Mouse (Mus musculus): Measurements from ENCODE around the gene Bcl2.

The Bcl2 gene

DNA sequence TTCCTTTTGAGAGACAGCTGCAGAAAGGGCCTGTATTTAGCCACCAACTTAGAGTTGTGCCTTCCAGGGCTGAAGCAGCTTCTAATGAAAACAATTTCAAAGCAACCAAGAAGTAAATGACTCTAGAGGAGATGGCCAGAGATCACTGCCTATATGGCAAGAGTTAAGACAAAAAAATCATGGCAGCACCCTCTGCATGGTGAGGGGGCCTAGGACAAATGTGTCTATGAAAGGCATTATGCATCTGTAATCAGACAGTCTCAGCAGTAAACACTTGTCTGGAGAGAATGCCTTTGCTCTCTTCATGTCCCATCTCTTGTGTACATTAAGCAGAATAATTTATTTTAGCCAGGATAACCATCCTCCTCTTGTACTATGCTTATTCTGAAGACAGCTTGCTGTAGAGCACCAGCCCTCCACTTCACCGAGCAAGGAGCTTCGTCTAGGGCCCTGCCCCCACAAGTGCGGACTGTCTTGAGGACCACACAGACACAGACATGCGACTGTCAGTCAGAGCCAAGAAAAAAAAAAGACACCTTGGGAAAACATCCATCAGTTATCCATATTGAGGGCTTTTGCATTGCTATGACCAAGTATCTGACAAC, 126.1 kb downstream of the Bcl2 start:
- DNase-seq (ENCODE audit: low spot score in 2 of 2), result no peak

DNA sequence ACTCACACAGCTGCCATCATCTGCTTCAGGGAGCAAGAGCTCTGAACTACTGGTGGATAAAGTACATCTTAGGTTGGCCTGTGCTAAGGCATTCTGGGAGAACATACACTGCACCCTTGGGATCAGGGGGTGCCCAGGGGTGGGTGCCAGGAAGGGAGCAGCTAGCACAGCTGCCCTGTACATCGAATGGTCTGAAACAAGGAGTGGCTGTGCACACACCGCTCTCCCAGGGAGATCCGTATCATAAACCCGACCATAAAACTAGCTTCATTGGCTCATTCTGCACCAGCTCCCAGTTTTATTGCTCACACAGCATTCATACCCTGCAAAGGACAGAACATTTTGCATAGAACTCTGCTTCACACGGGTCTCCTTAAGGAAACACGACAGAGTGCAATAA, 127.3 kb downstream of the Bcl2 start:
- no peak for DNase-seq (ENCODE audit: low spot score in 2 of 2)

- DNase-seq (ENCODE audit: low spot score in 2 of 2), result no peak
Measured at GRCm38 (mm10) chr1:106585349-106585748, 128.7 kb downstream of the Bcl2 start.

DNA sequence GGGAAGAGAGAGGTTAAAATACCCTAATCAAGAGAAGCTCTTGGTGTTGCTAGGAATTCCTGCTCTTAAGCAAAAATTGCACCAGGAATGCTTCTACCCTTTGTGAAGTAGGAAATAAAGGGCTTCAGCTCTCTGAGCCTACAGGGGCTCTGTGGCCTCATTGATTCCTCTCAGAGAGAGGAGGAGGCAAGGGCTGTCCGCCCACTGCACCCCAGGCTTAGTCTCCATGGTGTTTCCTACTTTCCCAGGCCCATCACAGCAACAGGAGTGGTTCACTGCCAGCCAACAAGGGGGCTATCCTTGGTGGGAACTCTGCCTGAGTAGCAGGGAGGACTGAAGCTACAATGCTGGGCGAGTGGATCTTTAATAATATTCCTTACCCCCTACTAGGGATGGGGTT, 129.2 kb downstream of the Bcl2 start:
- peak in 1 of 2 experiments; percentile 14 for DNase-seq (ENCODE audit: low spot score in 2 of 2)

DNA sequence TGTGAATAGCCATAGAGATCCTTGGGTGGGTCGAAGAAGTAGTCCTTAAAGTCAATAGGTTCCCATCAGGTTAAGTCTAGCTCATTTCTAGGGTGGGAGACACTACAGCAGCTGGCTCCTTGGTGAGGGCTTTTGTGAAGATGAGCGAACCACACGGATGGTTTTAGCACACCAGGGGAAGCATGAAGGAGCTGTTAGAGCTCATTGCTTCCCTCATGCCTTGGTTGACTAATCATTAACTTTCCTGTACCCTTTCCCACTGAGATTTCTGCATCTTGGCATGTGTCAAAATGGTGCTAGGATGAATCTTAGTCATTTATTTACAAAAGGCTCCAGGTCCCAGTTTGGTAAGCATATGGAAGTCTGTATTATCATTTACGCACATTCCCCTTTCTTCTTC, 129.8 kb downstream of the Bcl2 start:
- DNase-seq (ENCODE audit: low spot score in 2 of 2), result no peak

DNA sequence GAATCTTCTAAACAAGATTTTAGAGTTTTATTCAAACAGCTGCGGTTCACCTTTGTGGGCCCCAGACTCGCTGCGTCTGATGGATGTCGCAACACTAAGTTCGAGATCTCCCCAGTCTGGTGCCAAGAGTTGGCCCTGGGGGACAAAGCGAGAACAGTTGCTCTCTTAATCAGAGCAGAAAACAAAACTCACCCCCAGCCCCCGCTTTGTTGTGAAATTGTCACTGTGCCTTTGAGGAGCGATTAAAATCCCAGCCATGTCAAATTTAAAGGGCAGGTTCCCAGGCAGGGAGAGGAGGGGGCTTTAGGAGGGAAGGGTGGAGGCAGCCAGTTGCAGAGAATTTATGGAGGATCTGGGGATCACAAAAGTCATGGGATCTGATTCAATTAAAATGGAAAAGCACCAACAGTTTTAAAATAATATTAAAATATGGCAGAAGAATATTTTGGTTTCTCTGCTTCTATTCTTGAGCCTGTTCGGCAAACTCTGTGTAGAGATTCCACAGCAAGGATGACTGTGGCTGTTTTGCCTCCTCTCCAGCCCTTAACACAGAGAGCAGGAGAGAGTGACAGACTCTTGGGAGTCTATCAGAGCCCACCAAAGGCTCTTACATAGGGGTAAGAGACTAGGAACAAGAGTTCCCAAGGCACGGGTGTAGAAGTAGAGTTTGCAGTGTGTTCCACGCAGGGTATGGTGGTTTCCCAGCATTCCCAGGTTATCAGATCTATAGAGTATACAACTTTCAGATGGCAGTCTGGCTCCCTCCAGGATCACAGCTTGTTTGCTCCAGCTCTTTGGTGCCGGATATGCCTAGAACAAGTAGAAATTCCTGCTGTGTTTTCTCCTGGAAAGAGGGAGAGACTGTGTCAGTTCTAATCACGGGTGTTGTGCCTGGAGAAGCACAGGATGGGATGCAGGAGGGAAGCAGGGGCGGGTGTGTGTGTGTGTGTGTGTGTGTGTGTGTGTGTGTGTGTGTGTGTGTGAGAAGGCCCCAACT, 130.5 kb downstream of the Bcl2 start:
- DNase-seq (ENCODE audit: low spot score in 2 of 2), result no peak

- DNase-seq (ENCODE audit: low spot score in 2 of 2), result no peak
Measured at GRCm38 (mm10) chr1:106582810-106583209, 131.3 kb downstream of the Bcl2 start.

DNA sequence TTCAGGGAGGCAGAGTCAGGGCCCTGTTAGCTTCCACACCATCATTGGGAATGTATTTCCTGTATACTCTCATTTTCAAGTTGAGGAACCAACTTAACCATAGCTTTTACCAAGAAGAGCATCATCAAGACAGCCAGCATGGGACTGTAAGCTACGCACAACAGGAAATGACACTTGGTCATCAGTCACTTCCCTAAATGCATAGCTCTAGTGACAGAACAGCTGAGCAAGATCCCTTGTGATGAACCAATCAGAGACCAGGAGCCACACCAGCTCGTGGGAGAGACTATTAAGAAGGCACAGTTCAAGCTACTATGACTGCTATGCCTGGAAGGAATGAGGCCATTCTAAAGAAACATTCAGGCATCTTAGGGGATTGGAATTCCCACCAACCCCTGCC, 132.3 kb downstream of the Bcl2 start:
- DNase-seq (ENCODE audit: low spot score in 2 of 2), result no peak

- DNase-seq (ENCODE audit: low spot score in 2 of 2), result no peak
Measured at GRCm38 (mm10) chr1:106579768-106580167, 134.3 kb downstream of the Bcl2 start.

- no peak for DNase-seq (ENCODE audit: low spot score in 2 of 2)
Measured at GRCm38 (mm10) chr1:106572506-106572905, 141.6 kb downstream of the Bcl2 start.

DNA sequence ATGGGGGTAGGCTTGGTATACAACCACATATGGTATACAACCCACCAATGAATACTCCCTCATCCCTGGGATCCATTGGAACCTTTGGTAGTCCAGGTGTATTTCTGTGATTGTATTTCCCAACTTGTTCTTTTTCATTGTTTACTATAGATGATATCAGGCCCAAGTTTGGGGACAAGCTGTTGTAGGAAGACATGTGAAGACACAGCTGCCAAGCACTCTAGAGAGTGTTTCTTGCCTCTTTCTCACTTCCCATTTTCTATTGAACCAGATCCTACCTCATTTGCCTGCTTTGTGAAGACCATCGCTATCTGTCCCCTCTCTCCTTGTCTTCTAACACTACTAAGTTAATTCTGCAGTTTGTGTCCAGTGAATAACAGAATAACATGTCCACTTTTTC, 143.2 kb downstream of the Bcl2 start:
- no peak for DNase-seq (ENCODE audit: low spot score in 2 of 2)

DNA sequence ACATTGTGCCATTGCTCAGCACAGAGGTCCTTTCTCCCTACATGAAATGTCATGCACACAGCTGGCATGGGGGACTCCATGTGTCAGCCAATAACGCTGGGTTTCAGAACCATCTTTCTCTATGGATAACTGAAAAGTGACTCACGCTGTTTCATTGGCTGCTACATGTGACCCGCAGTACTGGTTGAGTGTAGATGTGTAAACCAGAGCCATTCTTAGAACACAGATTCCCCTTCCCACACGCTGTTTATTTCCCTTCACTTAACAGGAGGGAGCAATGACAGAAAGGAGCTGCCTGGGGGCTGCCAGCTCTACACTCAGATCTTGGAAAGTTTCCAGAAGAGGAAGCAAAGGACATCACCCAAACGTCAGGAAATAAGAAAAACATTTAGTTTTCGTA, 143.7 kb downstream of the Bcl2 start:
- DNase-seq (ENCODE audit: low spot score in 2 of 2), result no peak

DNA sequence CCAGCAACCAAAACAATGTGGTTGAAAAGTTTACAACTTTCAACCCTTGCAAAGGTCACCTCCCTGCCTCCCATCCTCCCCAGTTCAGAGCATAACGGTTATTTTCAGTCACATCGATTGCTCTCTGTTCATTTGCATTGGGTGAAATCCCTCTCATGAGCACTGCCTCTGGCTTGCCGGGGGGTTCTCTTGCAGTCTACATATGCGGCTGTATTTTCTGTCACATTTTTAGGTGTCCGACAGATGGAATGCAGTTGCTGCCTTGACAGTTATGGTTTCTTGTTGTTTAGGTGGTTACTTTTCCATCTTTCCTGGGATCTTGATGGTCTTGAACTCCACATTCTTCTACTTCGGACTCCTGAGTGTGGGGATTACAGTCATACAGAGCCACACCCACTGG, 144.4 kb downstream of the Bcl2 start:
- no peak for DNase-seq (ENCODE audit: low spot score in 2 of 2)

GRCm38 (mm10) chr1:106568868-106569267, 145.2 kb downstream of the Bcl2 start:
- DNase-seq (ENCODE audit: low spot score in 2 of 2), result no peak

GRCm38 (mm10) chr1:106567506-106567905, 146.6 kb downstream of the Bcl2 start:
- no peak for DNase-seq (ENCODE audit: low spot score in 2 of 2)

- no peak for DNase-seq (ENCODE audit: low spot score in 2 of 2)
Measured at GRCm38 (mm10) chr1:106566120-106567086, 147.7 kb downstream of the Bcl2 start.

DNA sequence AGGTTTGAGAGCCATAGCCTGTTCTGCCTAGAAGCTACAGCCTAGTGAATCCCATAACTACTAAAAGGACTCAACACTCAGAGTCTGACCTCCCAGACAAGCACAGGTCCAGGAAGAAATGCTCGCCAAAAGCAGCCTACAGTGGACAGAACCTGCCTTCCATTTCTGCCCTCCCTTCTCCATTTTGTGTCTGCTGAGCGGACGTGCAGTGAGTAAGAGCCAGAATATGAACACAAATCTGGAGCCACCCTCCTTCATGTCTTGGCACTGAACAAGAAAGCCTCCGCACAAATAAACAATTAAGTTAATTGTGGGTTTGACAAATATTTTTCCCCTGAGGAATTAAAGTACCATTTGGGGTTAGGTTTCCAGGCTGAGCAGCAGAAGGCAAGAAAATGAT, 148.8 kb downstream of the Bcl2 start:
- no peak for DNase-seq (ENCODE audit: low spot score in 2 of 2)

DNA sequence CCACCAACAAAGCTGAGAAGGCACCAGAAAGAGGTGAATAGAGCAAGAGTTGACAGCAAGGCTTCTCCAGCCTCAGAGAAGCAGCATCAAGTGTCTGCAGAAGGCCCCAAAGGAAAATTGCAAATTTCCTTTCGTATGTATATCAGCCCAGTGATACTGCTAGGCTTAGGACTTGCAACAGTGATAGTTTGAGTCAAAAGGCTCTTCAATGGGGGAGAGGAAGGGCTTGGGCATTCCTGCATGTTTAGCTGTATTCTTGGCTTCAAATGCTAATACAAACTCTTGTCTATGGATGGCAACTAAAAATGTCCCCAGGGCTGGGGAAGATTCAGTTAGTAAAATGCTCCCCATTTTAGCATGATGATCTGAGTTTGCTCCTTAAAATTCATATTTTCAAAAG, 149.6 kb downstream of the Bcl2 start:
- no peak for DNase-seq (ENCODE audit: low spot score in 2 of 2)

GRCm38 (mm10) chr1:106562751-106563150, 151.3 kb downstream of the Bcl2 start:
- DNase-seq (ENCODE audit: low spot score in 2 of 2), result no peak

- no peak for DNase-seq (ENCODE audit: low spot score in 2 of 2)
Measured at GRCm38 (mm10) chr1:106561085-106561760, 152.9 kb downstream of the Bcl2 start.

- DNase-seq (ENCODE audit: low spot score in 2 of 2), result no peak
Measured at GRCm38 (mm10) chr1:106560105-106560504, 154.0 kb downstream of the Bcl2 start.
